ENCODE assay signal across 12 mouse cellular contexts in the genomic region with DNA sequence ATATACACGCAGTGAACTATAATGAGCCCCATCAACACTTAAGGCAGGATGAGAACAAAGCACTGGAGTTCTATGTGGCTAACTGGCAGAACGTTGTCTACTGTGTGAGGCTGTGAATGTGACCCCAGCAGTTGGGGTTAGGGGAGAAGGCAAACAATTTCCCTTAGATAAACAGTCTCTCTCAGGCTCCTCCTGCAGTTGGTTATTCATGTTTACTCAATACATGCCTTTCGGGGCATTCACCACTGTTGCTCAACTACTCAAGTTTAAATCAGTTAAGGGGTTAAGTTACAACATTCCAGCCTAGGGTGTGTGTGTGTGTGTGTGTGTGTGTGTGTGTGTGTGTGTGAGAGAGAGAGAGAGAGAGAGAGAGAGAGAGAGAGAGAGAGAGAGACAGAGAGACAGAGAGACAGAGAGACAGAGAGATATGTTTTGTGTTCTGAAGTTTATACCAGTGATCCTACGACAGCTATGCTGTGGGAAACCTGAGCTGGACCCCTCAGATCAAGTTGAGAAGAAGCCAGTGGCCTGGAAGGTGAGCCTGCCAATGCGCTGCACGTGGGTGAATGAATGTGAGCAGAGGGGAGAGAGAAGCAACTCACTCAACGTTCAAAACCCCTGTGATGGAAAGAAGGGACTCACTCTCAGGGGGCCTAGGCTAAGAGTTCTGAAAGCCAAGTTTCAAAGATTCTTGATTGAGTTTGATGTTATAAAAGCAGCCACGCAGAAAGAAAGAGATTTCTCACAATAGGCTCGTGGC.
DNase-seq lines count a peak whose midpoint lies in the region; ATAC-seq and TF ChIP-seq lines count a peak whose summit lies in the region.
"Had no signal": no experiment of that assay in that cellular context is flagged by ENCODE, and none has a peak within 500 bp of the region (broad histone marks: within the 10 kb centered on the region; RNA-seq: fewer than 3 reads in every experiment).

No protein-coding gene starts in this region.

- no peak for TF ChIP-seq CTCF in forebrain, postnatal 0 days (IDR thresholded peaks at IDR 0.05; ENCODE audit: low read depth)
- no peak for TF ChIP-seq CTCF in MEL (IDR thresholded peaks at IDR 0.05 in 2 of 3, conservative IDR thresholded peaks at IDR 0.05 in 1 of 3; ENCODE audit: control insufficient read depth in 1 of 3, insufficient read depth in 1 of 3, low read depth in 2 of 3, low read length in 3 of 3, poor library complexity in 1 of 3, severe bottlenecking in 1 of 3)
- 0 out of 2 replicates have a peak, but pooled peaks have one; percentile 18 for TF ChIP-seq CTCF in intestine, postnatal 0 days (IDR thresholded peaks at IDR 0.05; ENCODE audit: low read depth)
- TF ChIP-seq CTCF in thymus, adult 2 months (IDR thresholded peaks at IDR 0.05; ENCODE audit: borderline replicate concordance, control insufficient read depth, extremely low read depth, insufficient read depth, low read length, poor library complexity), result no peak

- TF ChIP-seq RAD21 in MEL (IDR thresholded peaks at IDR 0.05; ENCODE audit: low read depth, low read length), result no peak

- H3K79me2 ChIP-seq in MEL (ENCODE audit: control insufficient read depth, insufficient read depth, low read length, poor library complexity), result no peaks in the 10 kb centered on the region

- no peak for DNase-seq in forebrain, postnatal 0 days
- DNase-seq in MEL (ENCODE audit: low read depth, low spot score), result no peak
- DNase-seq in lung, postnatal 10 days, result peak; percentile 74
- no peak for DNase-seq in left cerebral cortex, postnatal 36 days (ENCODE audit: low spot score in 2 of 2)
- DNase-seq in adrenal gland, postnatal 25 days, result no peak
- no peak for DNase-seq in thymus, adult 2 months
- DNase-seq: cerebellum, adult 11 months had no signal

- H3K9ac ChIP-seq in forebrain, embryonic 16.5 days (replicated peaks; ENCODE audit: low read depth, low read length), result no peak overlapping the region
- H3K9ac ChIP-seq in forebrain, postnatal 0 days, result no peak overlapping the region
- no peak overlapping the region for H3K9ac ChIP-seq in MEL (ENCODE audit: control insufficient read depth, low read depth, low read length, poor library complexity, severe bottlenecking)
- no peak overlapping the region for H3K9ac ChIP-seq in intestine, postnatal 0 days (ENCODE audit: low read depth, low read length)
- H3K9ac ChIP-seq: hindbrain, embryonic 15.5 days had no signal

- no peak overlapping the region for H3K4me3 ChIP-seq in forebrain, embryonic 16.5 days (replicated peaks; ENCODE audit: low read length)
- no peak overlapping the region for H3K4me3 ChIP-seq in forebrain, postnatal 0 days (ENCODE audit: low read depth, low read length)
- H3K4me3 ChIP-seq in MEL (ENCODE audit: control insufficient read depth in 1 of 2, insufficient read depth in 1 of 2, low read depth in 2 of 2, low read length in 2 of 2), result no peak overlapping the region
- H3K4me3 ChIP-seq in intestine, postnatal 0 days (ENCODE audit: low read depth, low read length), result no peak overlapping the region
- no peak overlapping the region for H3K4me3 ChIP-seq in thymus, adult 2 months (ENCODE audit: control insufficient read depth, insufficient read depth, low read length)
- H3K4me3 ChIP-seq: hindbrain, embryonic 15.5 days had no signal

- intact Hi-C loops in left cerebral cortex, postnatal 36 days (cut with DNase I), result no loop called here

- WGBS in forebrain, embryonic 16.5 days, result 59% methylated on average over 9 of the region's 9 CpGs
- 61% methylated on average over 9 of the region's 9 CpGs for WGBS in forebrain, postnatal 0 days
- WGBS in intestine, postnatal 0 days, result 33% methylated on average over 9 of the region's 9 CpGs
- 79% methylated on average over 9 of the region's 9 CpGs for WGBS in thymus, adult 2 months

- ATAC-seq in forebrain, embryonic 16.5 days, result no peak
- ATAC-seq in forebrain, postnatal 0 days, result no peak
- peak; percentile 52 for ATAC-seq in intestine, postnatal 0 days
- ATAC-seq: activated CD4-positive, CD25-positive, alpha-beta regulatory T cell, adult 4 months; CD4-positive, CD25-positive, alpha-beta regulatory T cell, adult 4 months had no signal

- H3K9me3 ChIP-seq in forebrain, embryonic 16.5 days (ENCODE audit: control insufficient read depth, low read length), result no peaks in the 10 kb centered on the region
- H3K9me3 ChIP-seq in forebrain, postnatal 0 days (ENCODE audit: low read length), result no peaks in the 10 kb centered on the region
- no peaks in the 10 kb centered on the region for H3K9me3 ChIP-seq in MEL (replicated peaks; ENCODE audit: insufficient read depth, low read length)
- H3K9me3 ChIP-seq in intestine, postnatal 0 days (ENCODE audit: control insufficient read depth), result no peaks in the 10 kb centered on the region
- H3K9me3 ChIP-seq: hindbrain, embryonic 15.5 days had no signal

- H3K4me1 ChIP-seq in forebrain, embryonic 16.5 days (replicated peaks; ENCODE audit: control insufficient read depth, insufficient read depth, low read length), result peaks cover 49% of the 10 kb centered on the region
- H3K4me1 ChIP-seq in forebrain, postnatal 0 days (ENCODE audit: insufficient read depth), result no peaks in the 10 kb centered on the region; the same call in 1 of the 2 replicates
- peaks cover 23 to 55% of the 10 kb centered on the region in 2 experiments for H3K4me1 ChIP-seq in MEL (ENCODE audit: control insufficient read depth in 1 of 2, insufficient read depth in 2 of 2, low read length in 2 of 2)
- peaks cover 33% of the 10 kb centered on the region for H3K4me1 ChIP-seq in intestine, postnatal 0 days (replicated peaks; ENCODE audit: control insufficient read depth, insufficient read depth, low read length)
- peaks cover 6% of the 10 kb centered on the region for H3K4me1 ChIP-seq in thymus, adult 2 months (replicated peaks; ENCODE audit: control insufficient read depth, insufficient read depth, low read length)

- no peak for TF ChIP-seq EP300 in MEL (IDR thresholded peaks at IDR 0.05; ENCODE audit: low read depth in 1 of 2, low read length in 2 of 2)

- no peaks in the 10 kb centered on the region for H3K27me3 ChIP-seq in forebrain, embryonic 16.5 days (replicated peaks; ENCODE audit: control insufficient read depth, insufficient read depth, low read length)
- no peaks in the 10 kb centered on the region for H3K27me3 ChIP-seq in forebrain, postnatal 0 days (ENCODE audit: insufficient read depth, low read length)
- no peaks in the 10 kb centered on the region for H3K27me3 ChIP-seq in MEL (ENCODE audit: control insufficient read depth in 1 of 2, insufficient read depth in 2 of 2, low read length in 2 of 2)
- no peaks in the 10 kb centered on the region for H3K27me3 ChIP-seq in intestine, postnatal 0 days (replicated peaks; ENCODE audit: control insufficient read depth, insufficient read depth, low read length)
- H3K27me3 ChIP-seq in thymus, adult 2 months (ENCODE audit: control insufficient read depth, insufficient read depth, low read length), result no peaks in the 10 kb centered on the region
- H3K27me3 ChIP-seq: hindbrain, embryonic 15.5 days had no signal

- TF ChIP-seq POLR2A in MEL (IDR thresholded peaks at IDR 0.05; ENCODE audit: control insufficient read depth in 1 of 2, insufficient read depth in 1 of 2, low read depth in 1 of 2, low read length in 2 of 2, poor library complexity in 1 of 2), result no peak
- no peak for TF ChIP-seq POLR2A in thymus, adult 2 months (IDR thresholded peaks at IDR 0.05; ENCODE audit: control insufficient read depth, extremely low read depth, insufficient read depth, low read length, poor library complexity)

- H3K36me3 ChIP-seq in forebrain, embryonic 16.5 days (ENCODE audit: control insufficient read depth, insufficient read depth), result no peaks in the 10 kb centered on the region
- peaks cover 16% of the 10 kb centered on the region for H3K36me3 ChIP-seq in forebrain, postnatal 0 days (ENCODE audit: insufficient read depth)
- H3K36me3 ChIP-seq in MEL (ENCODE audit: control insufficient read depth in 1 of 2, insufficient read depth in 2 of 2, low read length in 2 of 2), result peaks cover 0 to 47% of the 10 kb centered on the region in 2 experiments; a peak in 2 of 4 replicates
- no peaks in the 10 kb centered on the region for H3K36me3 ChIP-seq in intestine, postnatal 0 days (ENCODE audit: control insufficient read depth, insufficient read depth)
- no peaks in the 10 kb centered on the region for H3K36me3 ChIP-seq in thymus, adult 2 months (ENCODE audit: control insufficient read depth, insufficient read depth, low read length)

- H3K4me2 ChIP-seq in forebrain, embryonic 16.5 days (ENCODE audit: low read length), result no peak overlapping the region
- no peak overlapping the region for H3K4me2 ChIP-seq in forebrain, postnatal 0 days (ENCODE audit: low read depth)
- peak overlapping the region; percentile 18; the same call in 1 of the 2 replicates for H3K4me2 ChIP-seq in intestine, postnatal 0 days (replicated peaks; ENCODE audit: low read depth)
- H3K4me2 ChIP-seq: hindbrain, embryonic 15.5 days had no signal

- H3K27ac ChIP-seq in forebrain, embryonic 16.5 days (ENCODE audit: low read length), result 0 out of 2 replicates have a peak overlapping the region, but pooled peaks have one; percentile 12
- no peak overlapping the region for H3K27ac ChIP-seq in forebrain, postnatal 0 days (ENCODE audit: low read depth, low read length)
- peak overlapping the region; percentile 6; the same call in 1 of the 2 replicates for H3K27ac ChIP-seq in MEL (ENCODE audit: control insufficient read depth, low read depth, low read length)
- peak overlapping the region; percentile 54 for H3K27ac ChIP-seq in intestine, postnatal 0 days (ENCODE audit: low read depth, low read length)
- no peak overlapping the region for H3K27ac ChIP-seq in thymus, adult 2 months (ENCODE audit: control insufficient read depth, insufficient read depth, low read length)
- H3K27ac ChIP-seq: hindbrain, embryonic 15.5 days had no signal

TF ChIP-seq in MEL, 35 proteins besides CTCF, POLR2A, EP300 and RAD21:
- TF ChIP-seq MXI1 (IDR thresholded peaks at IDR 0.05; ENCODE audit: low read depth, low read length), result no peak
- no peak for TF ChIP-seq HCFC1 (IDR thresholded peaks at IDR 0.05; ENCODE audit: low read depth, low read length)
- no peak for TF ChIP-seq TBP (IDR thresholded peaks at IDR 0.05; ENCODE audit: low read depth, low read length)
- TF ChIP-seq NELFE (IDR thresholded peaks at IDR 0.05; ENCODE audit: low read depth, low read length), result no peak
- TF ChIP-seq USF2 (IDR thresholded peaks at IDR 0.05; ENCODE audit: borderline replicate concordance in 1 of 2, insufficient read depth in 1 of 2, low read depth in 1 of 2, low read length in 2 of 2), result no peak
- TF ChIP-seq CHD2 (IDR thresholded peaks at IDR 0.05; ENCODE audit: low read length), result no peak
- no peak for TF ChIP-seq TCF12 (IDR thresholded peaks at IDR 0.05; ENCODE audit: low read depth, low read length)

Comparison
In these comparisons a context has a peak if more than half of its experiments do, and no peak if none do; other contexts are left out.
1. H3K27ac ChIP-seq: peak in forebrain, embryonic 16.5 days (single experiment), MEL (single experiment) and intestine, postnatal 0 days (single experiment); none in forebrain, postnatal 0 days (single experiment) and thymus, adult 2 months (single experiment).